Mouse (Mus musculus) lung, adult 10 weeks (tissue): ENCODE data around the gene BC049352. TPM values are rescaled to one million over a fixed set of nuclear protein-coding genes. Genes with fewer than 3 reads are reported as not detected.

ENCODE experiments used
- polyA plus RNA-seq: library from polyadenylated mRNA; stranded (reverse); fragments of 350-450 nt; fragmentation: Illumina TruSeq; extraction: RNeasy Lipid Tissue Mini Kit (QIAGEN cat#74804); gene quantifications from one replicate; pipeline ENCODE4 v1.2.3, GENCODE M21; 2014; ENCODE audit warnings: low read depth, low replicate concordance; ENCODE audit not compliant: insufficient read depth

The BC049352 gene
- polyA plus RNA-seq = not detected

DNA sequence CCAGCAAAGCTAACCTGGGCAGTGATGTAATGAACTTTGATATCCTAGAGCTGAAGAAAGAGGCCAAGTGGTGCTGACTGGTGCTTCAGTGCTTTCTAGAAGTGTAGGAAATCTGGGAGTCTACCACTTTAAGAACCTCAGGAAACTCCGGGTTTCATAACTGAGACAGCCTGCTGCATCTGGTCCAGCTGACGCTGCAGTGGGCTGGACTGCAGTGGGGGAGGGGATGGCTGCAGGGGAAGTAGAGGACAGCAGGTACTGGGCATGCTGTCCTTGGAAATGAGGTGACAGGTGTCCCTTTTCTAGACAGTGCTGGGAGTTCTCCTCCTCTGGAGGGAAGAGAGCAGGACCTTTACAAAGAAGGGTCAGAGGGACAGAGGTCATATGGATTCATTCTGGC, at the start of gene BC049352:
BC049352 (plus strand) TSS at position 238 of the 400 bp plus-strand sequence.

GRCm38 (mm10) chr9:45138191-45139032, 43.4 kb upstream of the BC049352 start, which contains the start of gene Scn4b:
Gene Scn4b, plus strand, starts transcription at chr9:45138395.

GRCm38 (mm10) chr9:45203797-45204410, 22.1 kb downstream of the BC049352 start, which contains the start of gene Tmprss4:
Gene Tmprss4, minus strand, starts transcription at chr9:45204092.

GRCm38 (mm10) chr9:45268597-45269325, 87.0 kb downstream of the BC049352 start, which contains the start of gene Il10ra:
Gene Il10ra, minus strand, starts transcription at chr9:45269149.

Other genes with a start within 250 kb of the BC049352 start
- 10.6 TPM for gene Ube4a, start 216.4 kb upstream of the BC049352 start, polyA plus RNA-seq
- gene Cd3g, start 201.6 kb upstream of the BC049352 start, polyA plus RNA-seq = 14.7 TPM
- 12.3 TPM for gene Cd3d, start 200.2 kb upstream of the BC049352 start, polyA plus RNA-seq
- 5.1 TPM for gene Cd3e, start 172.4 kb upstream of the BC049352 start, polyA plus RNA-seq
- gene Mpzl2, start 142.2 kb upstream of the BC049352 start, polyA plus RNA-seq = 1.9 TPM
- gene Mpzl3, start 126.8 kb upstream of the BC049352 start, polyA plus RNA-seq = 2.6 TPM
- gene Jaml, start 102.8 kb upstream of the BC049352 start, polyA plus RNA-seq = 4.2 TPM
- gene Scn2b, start 64.2 kb upstream of the BC049352 start, polyA plus RNA-seq = 0.14 TPM
- gene Scn4b, start 43.6 kb upstream of the BC049352 start, polyA plus RNA-seq = 0.30 TPM
- gene Tmprss4, start 22.1 kb downstream of the BC049352 start, polyA plus RNA-seq = 16.3 TPM
- gene Il10ra, start 87.1 kb downstream of the BC049352 start, polyA plus RNA-seq = 12.3 TPM
- 1.8 TPM for gene Tmprss13, start 137.1 kb downstream of the BC049352 start, polyA plus RNA-seq
- 20.8 TPM for gene Fxyd6, start 188.2 kb downstream of the BC049352 start, polyA plus RNA-seq
- gene Fxyd2, start 217.7 kb downstream of the BC049352 start, polyA plus RNA-seq = 5.7 TPM
- gene Dscaml1, start 244.6 kb downstream of the BC049352 start, polyA plus RNA-seq = not detected